Mouse (Mus musculus) heart, adult 2 months (tissue): ENCODE results near the gene Fosl2.

Experiments used
- CTCF ChIP-seq: fragments of 200-600 bp; IDR thresholded peaks from 2 replicates; pipeline ENCODE4 v1.8.1; 2022; ENCODE audit warnings: antibody characterized with exemption, mild to moderate bottlenecking, moderate library complexity
- POLR2A ChIP-seq: fragments of 200-500 bp; IDR thresholded peaks from 2 replicates; pipeline ENCODE4 v1.6.1; 2011; ENCODE audit warnings: mild to moderate bottlenecking, low read depth, low read length, control low read depth; ENCODE audit not compliant: insufficient read depth

DNA sequence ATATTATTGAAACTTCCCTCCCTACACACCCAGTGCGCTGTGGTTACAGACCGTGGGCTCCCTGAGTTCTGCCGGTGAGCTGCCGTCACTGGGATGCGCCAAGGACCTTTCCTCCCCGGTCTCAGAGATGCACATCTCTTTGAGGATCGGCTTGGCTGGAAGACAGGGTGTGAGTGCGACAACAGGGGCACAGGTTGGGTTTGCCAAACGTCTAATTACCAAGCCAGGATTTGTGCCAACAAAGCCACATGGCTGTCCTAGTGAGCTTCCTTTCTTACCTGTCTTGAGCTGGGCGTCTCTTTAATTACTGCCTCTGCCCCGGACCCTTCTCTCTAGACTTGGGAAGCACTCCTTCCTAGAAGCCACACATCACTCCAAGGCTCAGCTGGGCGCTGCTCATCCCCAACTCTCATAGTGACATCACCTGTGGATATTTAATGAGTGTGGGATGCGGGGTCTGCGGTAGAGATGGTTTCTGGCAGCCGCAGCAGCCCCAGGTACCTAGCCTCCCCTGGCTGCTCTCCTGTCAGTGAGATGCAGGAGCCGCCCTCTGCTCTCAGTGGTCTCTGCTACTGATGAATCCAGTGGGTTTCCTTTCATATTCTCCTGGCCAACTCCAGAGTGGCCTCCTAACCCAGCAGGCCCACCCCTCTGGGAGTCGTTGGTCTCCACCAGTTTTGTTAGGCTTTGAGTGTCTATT is 18.3 kb downstream of the Fosl2 start:
- TF ChIP-seq POLR2A, result no peak
- TF ChIP-seq CTCF, result no peak
